Mouse (Mus musculus) retina, postnatal 7 days (tissue): ENCODE data around the gene Abcc5.

ENCODE experiments used
- DNase-seq: peaks from one replicate; pipeline ENCODE4 v3.0.0-alpha.2; 2012; ENCODE audit warnings: low read depth, low spot score

Abcc5 gene

GRCm38 (mm10) chr16:20424226-20424663, 1.9 kb downstream of the Abcc5 start:
- no peak for DNase-seq

- no peak for DNase-seq
Measured at GRCm38 (mm10) chr16:20422938-20423730, 3.1 kb downstream of the Abcc5 start.

GRCm38 (mm10) chr16:20418054-20418453, 8.1 kb downstream of the Abcc5 start:
- no peak for DNase-seq

- no peak for DNase-seq
Measured at GRCm38 (mm10) chr16:20416262-20416661, 9.9 kb downstream of the Abcc5 start.

- DNase-seq: no peak
Measured at GRCm38 (mm10) chr16:20415804-20416203, 10.4 kb downstream of the Abcc5 start.

GRCm38 (mm10) chr16:20415211-20415610, 11.0 kb downstream of the Abcc5 start:
- DNase-seq: no peak

GRCm38 (mm10) chr16:20413870-20414331, 12.3 kb downstream of the Abcc5 start:
- no peak for DNase-seq

- DNase-seq: no peak
Measured at GRCm38 (mm10) chr16:20411958-20412570, 14.1 kb downstream of the Abcc5 start.

GRCm38 (mm10) chr16:20405335-20405734, 20.9 kb downstream of the Abcc5 start:
- no peak for DNase-seq

- no peak for DNase-seq
Measured at GRCm38 (mm10) chr16:20403327-20403726, 22.9 kb downstream of the Abcc5 start.

- DNase-seq: no peak
Measured at GRCm38 (mm10) chr16:20401592-20401991, 24.6 kb downstream of the Abcc5 start.

- no peak for DNase-seq
Measured at GRCm38 (mm10) chr16:20400707-20401591, 25.2 kb downstream of the Abcc5 start.

GRCm38 (mm10) chr16:20396851-20397250, 29.3 kb downstream of the Abcc5 start:
- DNase-seq: no peak

- DNase-seq: no peak
Measured at GRCm38 (mm10) chr16:20395216-20395907, 30.8 kb downstream of the Abcc5 start.

- DNase-seq: no peak
Measured at GRCm38 (mm10) chr16:20391753-20392152, 34.4 kb downstream of the Abcc5 start.

GRCm38 (mm10) chr16:20390233-20390632, 36.0 kb downstream of the Abcc5 start:
- no peak for DNase-seq

GRCm38 (mm10) chr16:20381031-20381430, 45.2 kb downstream of the Abcc5 start:
- DNase-seq: no peak

- no peak for DNase-seq
Measured at GRCm38 (mm10) chr16:20375341-20375740, 50.9 kb downstream of the Abcc5 start.

GRCm38 (mm10) chr16:20371731-20372130, 54.5 kb downstream of the Abcc5 start:
- DNase-seq: no peak

GRCm38 (mm10) chr16:20368221-20368620, 58.0 kb downstream of the Abcc5 start:
- no peak for DNase-seq

- no peak for DNase-seq
Measured at GRCm38 (mm10) chr16:20362121-20362520, 64.1 kb downstream of the Abcc5 start.
